Mouse (Mus musculus): ENCODE results near the gene Phlpp2.

- TF ChIP-seq POLR2A (IDR thresholded peaks at IDR 0.05; ENCODE audit: low read depth, low read length) (no peak), CTCF (IDR thresholded peaks at IDR 0.05; ENCODE audit: extremely low read depth, insufficient read depth, insufficient read length, insufficient replicate concordance) (no peak)
Observed at GRCm38 (mm10) chr8:109992166-109992565, 123.8 kb downstream of the Phlpp2 start.
